Mouse (Mus musculus): ENCODE measurements around the gene Pde8a. TPM values are rescaled to one million over a fixed set of nuclear protein-coding genes. Genes with fewer than 3 reads are reported as not detected.

Gene Pde8a
- polyA plus RNA-seq, 1 experiment from 2014 or later = 4.2 TPM

DNA sequence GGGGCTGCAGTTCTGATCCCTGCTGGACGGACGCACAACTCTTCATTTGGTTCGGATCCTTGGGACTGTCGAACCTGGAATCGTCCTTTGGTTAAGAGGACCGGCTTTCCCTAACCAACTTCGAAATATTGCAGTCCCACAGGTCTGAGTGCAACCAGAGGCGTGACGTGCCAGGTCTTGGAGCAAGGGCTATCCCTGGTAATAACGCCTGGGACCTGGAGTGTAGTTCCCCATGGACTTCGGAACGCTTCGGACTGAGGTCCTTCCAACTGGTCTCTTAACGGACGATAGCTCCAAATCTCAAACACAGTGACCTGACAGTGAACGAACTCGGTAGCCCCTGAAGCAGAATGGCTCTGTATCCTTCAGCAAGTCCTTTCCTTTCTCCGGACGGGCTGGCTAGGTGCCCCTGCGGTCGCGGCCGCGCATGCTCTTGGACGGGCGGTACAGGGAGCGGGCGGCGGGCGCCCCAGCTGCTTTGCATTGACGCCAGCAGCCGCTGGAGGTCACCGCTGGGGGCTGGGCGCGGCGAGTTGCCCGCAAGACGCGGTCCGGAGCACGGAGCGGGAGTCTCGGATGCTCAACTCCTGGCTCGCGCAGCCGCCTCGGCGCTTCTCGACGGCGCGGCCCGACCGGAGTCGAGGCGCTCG is 574 bp upstream of the Pde8a start:
- Histone ChIP-seq H3K9ac (peak overlapping the region; percentile 49), H3K4me2 (replicated peaks) (peak overlapping the region; percentile 68), H3K9me3 (replicated peaks) (no peaks in the 10 kb centered on the region), H3K4me1 (peaks cover 14% of the 10 kb centered on the region), H3K36me3 (no peaks in the 10 kb centered on the region), H3K27me3 (peaks cover 68% of the 10 kb centered on the region), H3K27ac (peak overlapping the region; percentile 63; the same call in 1 of the 2 replicates), H3K4me3 (peak overlapping the region; percentile 44)
- WGBS = under 1% methylated on average over 57 of the region's 57 CpGs
- ATAC-seq (ENCODE audit: low FRiP score) = peak; percentile 87

DNA sequence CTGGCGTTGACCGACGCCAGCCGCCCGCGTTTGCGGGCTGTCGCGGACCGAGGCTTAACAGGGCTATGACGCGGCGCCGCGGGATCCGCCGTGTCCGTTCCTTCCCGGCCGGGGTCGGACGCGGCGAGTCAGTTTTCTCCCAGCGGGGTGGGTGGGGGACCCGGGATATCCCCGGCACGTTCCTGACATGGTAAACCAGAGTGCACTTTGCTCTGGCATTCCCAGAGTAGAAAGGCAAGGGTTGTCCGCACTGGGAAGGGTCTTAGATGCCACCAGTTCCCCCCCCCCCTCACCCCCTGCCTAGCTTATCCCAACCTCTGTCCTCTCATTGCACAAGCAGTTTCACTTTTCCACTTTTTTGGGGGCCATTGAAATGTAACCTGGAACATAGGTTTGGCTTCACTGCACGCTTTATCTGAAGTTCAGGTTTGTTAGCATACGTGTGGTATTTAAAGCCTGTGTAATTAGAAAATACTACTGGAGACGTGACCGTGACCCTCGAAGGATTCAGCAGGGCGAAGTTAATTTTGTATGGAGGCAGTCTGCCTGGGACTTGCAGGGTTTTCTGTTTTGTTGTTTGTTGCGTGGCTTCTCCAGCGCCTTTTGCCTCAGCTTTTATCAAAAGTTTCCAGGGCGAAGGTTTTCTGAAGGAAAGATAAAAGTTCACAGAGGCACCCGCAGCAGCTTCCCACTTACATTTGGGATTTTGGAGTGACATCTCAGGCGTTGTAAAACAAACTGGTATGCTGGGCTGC is 934 bp downstream of the Pde8a start:
- peak overlapping the region; percentile 44 for H3K4me3 ChIP-seq
- no peak overlapping the region for H3K9ac ChIP-seq
- 4% methylated on average over 38 of the region's 40 CpGs for WGBS
- H3K27ac ChIP-seq = no peak overlapping the region
- peaks cover 14% of the 10 kb centered on the region for H3K4me1 ChIP-seq
- peaks cover 68% of the 10 kb centered on the region for H3K27me3 ChIP-seq
- ATAC-seq (ENCODE audit: low FRiP score) = no peak
- H3K9me3 ChIP-seq (replicated peaks) = no peaks in the 10 kb centered on the region
- peak overlapping the region; percentile 68 for H3K4me2 ChIP-seq (replicated peaks)
- H3K36me3 ChIP-seq = no peaks in the 10 kb centered on the region

DNA sequence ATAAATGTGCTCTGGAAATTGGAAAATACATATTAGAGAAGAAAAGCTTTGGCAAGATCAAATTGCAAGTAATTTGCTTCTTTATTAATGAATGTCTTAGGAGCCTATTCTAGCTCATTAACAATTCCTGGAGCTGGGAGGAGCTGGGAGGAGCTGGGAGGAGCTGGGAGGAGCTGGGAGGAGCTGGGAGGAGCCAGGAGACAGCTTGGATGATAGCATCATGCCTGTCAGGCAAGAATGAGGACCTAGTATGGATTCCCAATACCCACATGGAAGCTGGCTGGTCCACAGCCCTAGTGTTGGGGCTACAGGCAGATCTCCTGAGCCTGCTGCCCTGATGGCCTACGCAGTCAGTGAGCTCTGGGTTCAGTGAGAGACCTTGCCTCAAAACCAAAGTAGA is 2.6 kb downstream of the Pde8a start:
- H3K36me3 ChIP-seq = no peaks in the 10 kb centered on the region
- H3K4me2 ChIP-seq (replicated peaks) = no peak overlapping the region
- H3K27ac ChIP-seq = no peak overlapping the region
- 74% methylated on average over 1 of the region's 1 CpGs for WGBS
- H3K4me3 ChIP-seq = no peak overlapping the region
- H3K4me1 ChIP-seq = peaks cover 14% of the 10 kb centered on the region
- no peak for ATAC-seq (ENCODE audit: low FRiP score)
- H3K27me3 ChIP-seq = peaks cover 56% of the 10 kb centered on the region
- H3K9me3 ChIP-seq (replicated peaks) = no peaks in the 10 kb centered on the region
- H3K9ac ChIP-seq = no peak overlapping the region

DNA sequence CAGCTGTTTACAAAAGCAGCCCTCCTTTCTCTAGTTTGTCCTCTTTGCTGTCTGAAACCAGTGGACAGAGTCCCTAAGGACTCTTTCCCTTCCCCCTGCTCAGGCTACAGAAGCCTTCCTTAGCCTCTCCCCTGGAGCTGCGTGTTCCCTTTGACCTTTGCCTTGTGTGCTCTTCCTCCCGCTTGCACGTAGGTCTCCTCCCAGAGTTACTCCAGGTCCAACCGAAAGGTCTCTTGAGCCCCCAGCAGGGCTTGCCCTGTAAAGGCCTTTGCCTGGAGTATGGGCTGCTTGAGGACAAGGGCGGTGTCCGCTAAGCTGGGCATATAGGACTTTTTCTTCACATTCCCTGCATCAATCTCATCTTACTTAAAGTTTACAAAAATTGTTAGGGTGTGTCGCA is 5.9 kb downstream of the Pde8a start:
- Histone ChIP-seq H3K9me3 (replicated peaks) (no peaks in the 10 kb centered on the region), H3K4me3 (no peak overlapping the region), H3K9ac (no peak overlapping the region), H3K4me2 (replicated peaks) (no peak overlapping the region), H3K36me3 (no peaks in the 10 kb centered on the region), H3K4me1 (0 out of 2 replicates have a peak, but pooled peaks cover 1% of the 10 kb centered on the region), H3K27ac (no peak overlapping the region), H3K27me3 (peaks cover 24% of the 10 kb centered on the region)
- WGBS = 54% methylated on average over 7 of the region's 7 CpGs
- ATAC-seq (ENCODE audit: low FRiP score) = no peak

DNA sequence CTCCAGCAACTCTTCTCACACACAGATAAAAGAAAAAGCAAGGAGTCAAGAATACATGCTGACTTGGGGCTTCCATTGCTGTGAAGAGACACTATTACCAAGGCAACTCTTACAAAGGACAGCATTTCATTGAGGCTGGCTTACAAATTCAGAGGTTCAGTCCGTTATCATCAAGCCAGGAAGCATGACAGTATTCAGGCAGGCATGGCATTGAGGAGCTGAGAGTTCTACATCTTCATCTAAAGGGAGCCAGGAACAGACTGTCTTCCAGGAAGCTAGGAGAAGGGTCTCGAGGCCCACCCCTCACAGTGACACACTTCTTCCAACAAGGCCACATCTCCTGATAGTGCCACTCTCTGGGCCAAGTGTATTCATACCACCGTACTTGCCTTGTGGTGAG is 7.0 kb downstream of the Pde8a start:
- ATAC-seq (ENCODE audit: low FRiP score) = no peak
- Histone ChIP-seq H3K4me3 (no peak overlapping the region), H3K36me3 (no peaks in the 10 kb centered on the region), H3K27me3 (peaks cover 13% of the 10 kb centered on the region), H3K4me1 (no peaks in the 10 kb centered on the region), H3K4me2 (replicated peaks) (no peak overlapping the region), H3K9ac (no peak overlapping the region), H3K27ac (no peak overlapping the region), H3K9me3 (replicated peaks) (no peaks in the 10 kb centered on the region)
- WGBS = 76% methylated on average over 3 of the region's 3 CpGs

DNA sequence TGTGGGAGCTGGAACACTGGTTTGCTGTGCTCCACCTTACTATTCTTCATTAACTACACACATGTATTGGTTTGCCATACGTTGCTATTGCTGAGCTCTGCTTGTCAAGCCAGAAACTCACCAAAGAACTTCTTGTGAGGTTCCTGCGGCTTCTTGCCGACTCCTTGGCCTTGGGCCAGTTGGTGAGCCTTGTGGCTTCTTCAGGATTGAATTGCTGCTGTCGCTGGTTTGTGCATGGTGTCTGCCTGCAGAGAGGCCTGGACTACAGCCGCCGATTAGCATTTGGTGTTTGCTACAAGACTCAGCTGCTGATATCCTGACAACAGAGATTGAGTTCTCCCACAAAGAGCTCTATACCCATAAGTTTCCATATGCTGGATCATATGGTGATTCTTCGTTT is 10.9 kb downstream of the Pde8a start:
- no peak overlapping the region for H3K4me2 ChIP-seq (replicated peaks)
- no peaks in the 10 kb centered on the region for H3K9me3 ChIP-seq (replicated peaks)
- no peaks in the 10 kb centered on the region for H3K27me3 ChIP-seq
- no peak overlapping the region for H3K4me3 ChIP-seq
- H3K4me1 ChIP-seq = no peaks in the 10 kb centered on the region
- no peaks in the 10 kb centered on the region for H3K36me3 ChIP-seq
- no peak overlapping the region for H3K9ac ChIP-seq
- ATAC-seq (ENCODE audit: low FRiP score) = no peak
- 92% methylated on average over 7 of the region's 7 CpGs for WGBS
- H3K27ac ChIP-seq = no peak overlapping the region

DNA sequence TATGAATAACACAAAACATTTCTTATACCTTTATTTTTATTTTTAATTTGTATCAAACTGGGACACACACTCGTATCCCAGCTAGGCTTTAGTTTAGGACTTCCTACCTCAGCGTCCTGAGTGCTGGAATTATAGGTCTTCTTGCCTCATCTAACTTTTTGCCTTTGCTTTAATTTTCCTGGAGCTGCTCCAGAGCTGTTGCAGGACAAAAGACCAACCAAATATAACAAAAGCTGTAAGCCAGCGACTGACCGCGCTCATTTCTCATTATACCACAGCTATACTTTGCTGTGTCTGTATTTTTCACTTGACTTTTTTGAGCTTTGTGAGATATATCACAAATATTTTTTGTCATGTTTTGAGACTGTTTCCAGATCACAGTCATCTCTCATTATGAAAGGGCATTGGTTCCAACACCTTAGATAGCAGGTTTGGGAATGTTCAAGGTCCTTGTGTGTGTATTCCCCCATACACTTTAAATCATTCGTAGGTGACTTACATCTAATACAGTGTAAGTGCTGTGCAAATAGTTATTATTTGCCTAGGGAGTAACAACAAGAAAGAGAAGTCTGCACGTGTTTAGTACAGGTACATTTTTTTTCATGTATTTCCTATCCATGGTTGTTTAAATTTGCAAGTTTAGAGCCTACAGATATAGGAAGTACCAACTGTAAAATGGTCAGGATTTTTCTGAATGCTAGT is 16.8 kb downstream of the Pde8a start:
- no peak overlapping the region for H3K27ac ChIP-seq
- H3K9ac ChIP-seq = no peak overlapping the region
- no peak overlapping the region for H3K4me2 ChIP-seq (replicated peaks)
- no peak for ATAC-seq (ENCODE audit: low FRiP score)
- no peaks in the 10 kb centered on the region for H3K27me3 ChIP-seq
- WGBS = 87% methylated on average over 7 of the region's 7 CpGs
- H3K9me3 ChIP-seq (replicated peaks) = no peaks in the 10 kb centered on the region
- H3K36me3 ChIP-seq = no peaks in the 10 kb centered on the region
- no peak overlapping the region for H3K4me3 ChIP-seq
- no peaks in the 10 kb centered on the region for H3K4me1 ChIP-seq

DNA sequence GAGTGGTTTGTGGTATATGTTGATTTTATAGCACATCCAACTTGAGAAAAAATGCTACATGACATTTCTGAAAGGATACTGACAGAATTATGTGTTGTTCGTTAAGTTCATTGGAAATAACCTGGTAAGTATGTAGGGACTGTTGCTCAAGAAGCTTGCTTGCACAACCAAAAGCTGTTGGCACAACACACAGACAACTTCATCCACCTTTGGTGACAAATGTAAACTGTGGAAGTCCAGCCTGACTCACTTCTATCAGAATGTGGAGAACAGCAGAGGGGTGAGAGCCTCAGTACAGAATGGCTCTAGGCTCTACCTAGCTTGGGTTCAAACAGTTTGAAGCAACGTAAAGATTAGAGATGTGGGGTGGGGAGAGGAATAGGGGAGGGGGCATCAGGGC is 19.3 kb downstream of the Pde8a start:
- 82% methylated on average over 2 of the region's 2 CpGs for WGBS
- Histone ChIP-seq H3K36me3 (no peaks in the 10 kb centered on the region), H3K27ac (no peak overlapping the region), H3K9me3 (replicated peaks) (no peaks in the 10 kb centered on the region), H3K4me1 (no peaks in the 10 kb centered on the region), H3K27me3 (no peaks in the 10 kb centered on the region), H3K4me3 (no peak overlapping the region), H3K9ac (no peak overlapping the region), H3K4me2 (replicated peaks) (no peak overlapping the region)
- ATAC-seq (ENCODE audit: low FRiP score) = no peak

DNA sequence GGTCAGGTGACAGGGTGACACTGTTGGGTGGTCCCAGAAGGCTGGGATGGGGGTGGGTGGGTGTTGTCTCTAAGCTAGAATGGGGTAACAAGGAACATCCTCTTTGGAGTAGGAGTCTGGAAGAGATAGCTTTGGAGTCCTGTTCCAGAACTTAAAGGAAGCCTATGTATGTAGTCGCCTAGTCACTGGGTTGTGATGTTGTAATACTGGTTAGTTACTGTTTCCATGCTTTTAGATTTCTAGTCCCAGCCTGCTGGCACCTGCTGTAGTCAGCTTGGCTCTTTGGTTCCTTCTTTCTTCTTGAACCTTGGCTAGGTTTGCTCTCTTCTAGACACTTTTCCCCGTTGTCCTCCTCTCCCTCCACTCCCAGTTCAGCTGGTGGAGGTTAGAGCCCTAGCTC is 21.7 kb downstream of the Pde8a start:
- H3K27me3 ChIP-seq = no peaks in the 10 kb centered on the region
- no peaks in the 10 kb centered on the region for H3K4me1 ChIP-seq
- H3K4me2 ChIP-seq (replicated peaks) = no peak overlapping the region
- no peak overlapping the region for H3K4me3 ChIP-seq
- no peaks in the 10 kb centered on the region for H3K9me3 ChIP-seq (replicated peaks)
- no peak overlapping the region for H3K27ac ChIP-seq
- H3K9ac ChIP-seq = no peak overlapping the region
- no peaks in the 10 kb centered on the region for H3K36me3 ChIP-seq
- WGBS = 98% methylated on average over 2 of the region's 2 CpGs
- ATAC-seq (ENCODE audit: low FRiP score) = no peak

DNA sequence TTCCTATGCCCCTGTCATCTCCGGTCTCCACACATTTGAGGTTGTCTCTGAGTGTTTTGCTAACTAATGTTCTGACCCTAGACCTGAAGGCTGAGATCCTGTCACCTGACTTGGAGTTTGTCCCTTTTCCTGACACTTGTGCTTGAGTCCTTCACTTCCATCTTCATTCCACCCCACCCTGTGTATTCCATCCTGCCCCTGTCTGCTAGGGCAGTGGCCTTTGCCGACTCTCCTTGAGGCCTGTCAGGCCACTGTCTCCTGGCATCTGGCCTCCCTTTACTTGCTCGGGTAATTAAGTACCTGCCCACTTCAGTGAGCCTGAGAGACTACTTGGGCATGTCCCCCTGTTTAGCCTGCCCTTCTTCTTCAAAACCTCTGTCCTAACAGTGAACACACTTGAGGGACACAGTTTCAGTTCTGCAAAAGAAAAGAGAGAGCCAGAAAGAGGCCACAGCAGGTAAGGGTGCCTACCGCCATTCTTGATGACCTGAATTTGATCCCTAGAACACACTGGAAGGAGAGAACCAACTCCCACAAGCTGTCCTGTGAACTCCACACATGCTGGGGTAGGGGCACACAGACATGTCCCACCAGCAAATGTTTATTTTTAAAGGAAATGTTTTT is 22.3 kb downstream of the Pde8a start:
- Histone ChIP-seq H3K4me3 (no peak overlapping the region), H3K4me2 (replicated peaks) (no peak overlapping the region), H3K9ac (no peak overlapping the region), H3K27ac (no peak overlapping the region), H3K9me3 (replicated peaks) (no peaks in the 10 kb centered on the region), H3K4me1 (no peaks in the 10 kb centered on the region), H3K27me3 (no peaks in the 10 kb centered on the region), H3K36me3 (no peaks in the 10 kb centered on the region)
- 69% methylated on average over 4 of the region's 4 CpGs for WGBS
- ATAC-seq (ENCODE audit: low FRiP score) = no peak

DNA sequence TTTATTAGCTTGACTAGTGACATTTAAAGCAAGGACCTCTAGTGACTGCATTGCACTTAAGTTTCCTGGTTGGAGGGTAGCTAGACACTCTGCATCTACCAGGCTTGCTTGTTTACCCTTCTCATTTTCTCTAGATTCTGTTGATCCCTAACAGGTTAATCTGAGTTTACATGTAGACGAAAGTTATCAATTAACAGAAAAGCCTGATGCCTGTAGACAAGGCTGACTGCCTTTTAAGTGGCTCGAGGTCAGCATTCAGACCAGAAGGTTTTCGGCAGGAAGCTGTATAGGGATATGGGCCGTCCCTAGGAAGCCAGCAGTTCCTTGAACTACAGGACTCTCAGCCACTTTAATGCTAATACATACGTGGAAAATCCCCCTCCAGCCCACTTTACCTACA is 30.0 kb downstream of the Pde8a start:
- no peak overlapping the region for H3K27ac ChIP-seq
- H3K9me3 ChIP-seq (replicated peaks) = no peaks in the 10 kb centered on the region
- 77% methylated on average over 5 of the region's 5 CpGs for WGBS
- no peak overlapping the region for H3K4me3 ChIP-seq
- H3K4me1 ChIP-seq = no peaks in the 10 kb centered on the region
- ATAC-seq (ENCODE audit: low FRiP score) = no peak
- H3K27me3 ChIP-seq = no peaks in the 10 kb centered on the region
- no peak overlapping the region for H3K9ac ChIP-seq
- no peak overlapping the region for H3K4me2 ChIP-seq (replicated peaks)
- no peaks in the 10 kb centered on the region for H3K36me3 ChIP-seq

DNA sequence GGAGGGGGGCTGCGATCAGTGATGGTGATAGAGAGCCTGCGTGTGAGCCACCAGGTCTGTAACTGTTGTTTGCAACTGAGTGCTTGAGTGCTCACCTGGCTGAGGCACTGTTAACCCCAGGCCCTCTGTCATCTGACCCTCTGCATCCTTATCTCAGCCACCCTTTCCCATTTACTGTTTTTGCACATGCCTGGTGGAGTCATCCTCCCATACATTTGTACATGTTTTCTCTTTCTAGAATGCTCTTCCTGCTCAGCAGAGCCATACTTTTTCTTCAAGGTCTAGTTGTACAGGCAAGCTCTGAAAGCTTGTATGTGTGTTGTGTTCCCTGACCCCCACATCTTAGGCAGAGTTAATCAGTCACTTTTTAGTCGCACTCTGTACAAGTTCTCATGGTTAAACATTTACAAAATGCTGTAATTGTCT is 36.5 kb downstream of the Pde8a start:
- Histone ChIP-seq H3K9me3 (replicated peaks) (no peaks in the 10 kb centered on the region), H3K36me3 (no peaks in the 10 kb centered on the region), H3K9ac (no peak overlapping the region), H3K4me1 (no peaks in the 10 kb centered on the region), H3K4me3 (no peak overlapping the region), H3K27ac (no peak overlapping the region), H3K4me2 (replicated peaks) (no peak overlapping the region), H3K27me3 (no peaks in the 10 kb centered on the region)
- 80% methylated on average over 3 of the region's 3 CpGs for WGBS
- ATAC-seq (ENCODE audit: low FRiP score) = no peak

Data from hindbrain, embryonic 12.5 days (tissue).